Mouse (Mus musculus) kidney, adult 2 months (tissue): Measurements from ENCODE around the gene Cpa1. TPM values are rescaled to one million over a fixed set of nuclear protein-coding genes. Genes with fewer than 3 reads are reported as not detected.
A peak's percentile ranks its signal among the peaks of the same experiment; 100 is the strongest.

Experiments used
- DNase-seq: peaks from one replicate; pipeline ENCODE4 v3.0.0; 2021
- H3K27ac ChIP-seq: fragments of 200-500 bp; 2 replicates; pipeline ENCODE4 v1.5.1; 2012; ENCODE audit warnings: low read depth, low read length, control low read depth, inconsistent platforms; ENCODE audit not compliant: insufficient read depth
- H3K27me3 ChIP-seq: fragments of 200-500 bp; replicated peaks from 2 replicates; pipeline ENCODE4 v1.6.1; 2012; ENCODE audit warnings: mild to moderate bottlenecking, moderate library complexity, low read length, inconsistent platforms; ENCODE audit not compliant: control insufficient read depth, insufficient read depth
- H3K36me3 ChIP-seq: fragments of 200-500 bp; 2 replicates; pipeline ENCODE4 v1.6.1; 2012; ENCODE audit warnings: mild to moderate bottlenecking, moderate library complexity, low read length, inconsistent platforms; ENCODE audit not compliant: control insufficient read depth, insufficient read depth
- H3K4me1 ChIP-seq: fragments of 200-500 bp; 2 replicates; pipeline ENCODE4 v1.6.1; 2011; ENCODE audit warnings: low read length; ENCODE audit not compliant: control insufficient read depth, insufficient read depth
- H3K4me3 ChIP-seq: fragments of 200-500 bp; 2 replicates; pipeline ENCODE4 v1.5.1; 2011; ENCODE audit warnings: mild to moderate bottlenecking, low read depth, low read length, control low read depth; ENCODE audit not compliant: insufficient read depth
- CTCF ChIP-seq: fragments of 200-500 bp; conservative IDR thresholded peaks from 2 replicates; pipeline ENCODE4 v1.5.1; 2011; ENCODE audit warnings: low read depth, mild to moderate bottlenecking, control low read depth, low read length, moderate library complexity, mixed read lengths; ENCODE audit not compliant: insufficient read depth, insufficient read length
- POLR2A ChIP-seq: fragments of 200-500 bp; IDR thresholded peaks from one replicate; pipeline ENCODE4 v1.6.1; 2011; ENCODE audit warnings: low read depth, low read length, control low read depth
- WGBS: fragments of 180-500 bp; shearing (Covaris S2); methylation state at CpG from one replicate; pipeline ENCODE4 v1.1.7; 2018; 5-methylcytosine and 5-hydroxymethylcytosine counted together
- polyA plus RNA-seq: library from polyadenylated mRNA; depleted of rRNA; stranded (reverse); fragments of >200 nt; gene quantifications from 2 replicates; pipeline ENCODE4 v1.2.3, GENCODE M21; 2012; rRNA removed

Cpa1 gene
- polyA plus RNA-seq = 0.11 TPM in 1 of 2 replicates, not detected in the other

- no peak for DNase-seq
- no peak within 1 kb of the TSS for H3K4me3 ChIP-seq
- TF ChIP-seq POLR2A = no peak
- TF ChIP-seq CTCF = no peak
- WGBS = 77% methylated on average over 5 of the region's 5 CpGs
- H3K27ac ChIP-seq = no peak within 1 kb of the TSS
- H3K27me3 ChIP-seq = no peaks in the 10 kb centered on the region
- H3K36me3 ChIP-seq = no peaks in the 10 kb centered on the region
- H3K4me1 ChIP-seq = no peaks in the 10 kb centered on the region
Measured at GRCm38 (mm10) chr6:30638674-30639268, at the start of gene Cpa1. TSS of gene Cpa1 (plus strand) at chr6:30639218.

GRCm38 (mm10) chr6:30589819-30590218 lies 49.2 kb upstream of the Cpa1 start:
- no peaks in the 10 kb centered on the region for H3K36me3 ChIP-seq
- TF ChIP-seq POLR2A = no peak
- no peak for TF ChIP-seq CTCF
- no peaks in the 10 kb centered on the region for H3K27me3 ChIP-seq
- no peak for DNase-seq
- H3K27ac ChIP-seq = no peak overlapping the region
- H3K4me1 ChIP-seq = no peaks in the 10 kb centered on the region
- H3K4me3 ChIP-seq = no peak overlapping the region
- WGBS = 36% methylated on average over 2 of the region's 2 CpGs

GRCm38 (mm10) chr6:30591851-30592404 lies 47.1 kb upstream of the Cpa1 start:
- WGBS = 61% methylated on average over 5 of the region's 5 CpGs

GRCm38 (mm10) chr6:30592417-30592974 lies 46.5 kb upstream of the Cpa1 start:
- WGBS = 64% methylated on average over 10 of the region's 10 CpGs
- no peak for DNase-seq
- Histone ChIP-seq H3K36me3 (no peaks in the 10 kb centered on the region), H3K4me1 (no peaks in the 10 kb centered on the region), H3K27me3 (no peaks in the 10 kb centered on the region), H3K27ac (no peak overlapping the region), H3K4me3 (no peak overlapping the region)
- TF ChIP-seq CTCF (no peak), POLR2A (no peak)

More at GRCm38 (mm10) chr6:30591851-30592404, 47.1 kb upstream of the Cpa1 start:
- DNase-seq = no peak
- Histone ChIP-seq H3K4me1 (no peaks in the 10 kb centered on the region), H3K36me3 (no peaks in the 10 kb centered on the region), H3K27ac (no peak overlapping the region), H3K27me3 (no peaks in the 10 kb centered on the region), H3K4me3 (no peak overlapping the region)
- no peak for TF ChIP-seq POLR2A
- TF ChIP-seq CTCF = no peak

- no peak overlapping the region for H3K4me3 ChIP-seq
- no peaks in the 10 kb centered on the region for H3K36me3 ChIP-seq
- H3K27me3 ChIP-seq = no peaks in the 10 kb centered on the region
- TF ChIP-seq POLR2A = no peak
- 87% methylated on average over 7 of the region's 7 CpGs for WGBS
- H3K4me1 ChIP-seq = no peaks in the 10 kb centered on the region
- H3K27ac ChIP-seq = no peak overlapping the region
- no peak for DNase-seq
Measured at GRCm38 (mm10) chr6:30594364-30594763, 44.7 kb upstream of the Cpa1 start.

- Histone ChIP-seq H3K27ac (no peak overlapping the region), H3K4me1 (no peaks in the 10 kb centered on the region), H3K27me3 (no peaks in the 10 kb centered on the region), H3K36me3 (no peaks in the 10 kb centered on the region), H3K4me3 (no peak overlapping the region)
- 88% methylated on average over 8 of the region's 8 CpGs for WGBS
- DNase-seq = no peak
- no peak for TF ChIP-seq POLR2A
- TF ChIP-seq CTCF = no peak
Measured at GRCm38 (mm10) chr6:30596230-30596898, 42.7 kb upstream of the Cpa1 start.

- Histone ChIP-seq H3K36me3 (no peaks in the 10 kb centered on the region), H3K27me3 (no peaks in the 10 kb centered on the region), H3K4me3 (no peak overlapping the region), H3K27ac (no peak overlapping the region), H3K4me1 (no peaks in the 10 kb centered on the region)
- WGBS = 69% methylated on average over 3 of the region's 3 CpGs
- peak; percentile 58 for DNase-seq
- TF ChIP-seq POLR2A (no peak), CTCF (no peak)
Measured at GRCm38 (mm10) chr6:30600033-30600432, 39.0 kb upstream of the Cpa1 start.
